Mouse (Mus musculus) heart, postnatal 0 days (tissue): Measurements from ENCODE around the gene Map3k20.

ENCODE experiments used
- CTCF ChIP-seq: IDR thresholded peaks from 2 replicates; pipeline ENCODE4 v1.5.1; 2016; ENCODE audit warnings: antibody characterized with exemption, control low read depth, low read depth
- EP300 ChIP-seq: IDR thresholded peaks from 2 replicates; pipeline ENCODE4 v1.6.1; 2016; ENCODE audit warnings: antibody characterized with exemption, low read depth

GRCm38 (mm10) chr2:72239993-72240392 is 45.4 kb upstream of the Map3k20 start:
- TF ChIP-seq CTCF (no peak), EP300 (no peak)
